Mouse (Mus musculus): ENCODE data around the gene Zfp536. TPM values are rescaled to one million over a fixed set of nuclear protein-coding genes. Genes with fewer than 3 reads are reported as not detected.
"Not testable (repeated sequence)": the region's sequence is repeated elsewhere in the genome, so short reads cannot be mapped to it uniquely, and the experiment has no call there.

The Zfp536 gene
- total RNA-seq, 2 experiments from 2014 or later: 41.8 to 45.8 TPM

GRCm38 (mm10) chr7:37614381-37614780, 159.1 kb downstream of the Zfp536 start:
- DNase-seq (ENCODE audit: low spot score in 2 of 2): no peak

- DNase-seq (ENCODE audit: low spot score in 2 of 2): no peak
Observed at GRCm38 (mm10) chr7:37608556-37608955, 164.9 kb downstream of the Zfp536 start.

DNA sequence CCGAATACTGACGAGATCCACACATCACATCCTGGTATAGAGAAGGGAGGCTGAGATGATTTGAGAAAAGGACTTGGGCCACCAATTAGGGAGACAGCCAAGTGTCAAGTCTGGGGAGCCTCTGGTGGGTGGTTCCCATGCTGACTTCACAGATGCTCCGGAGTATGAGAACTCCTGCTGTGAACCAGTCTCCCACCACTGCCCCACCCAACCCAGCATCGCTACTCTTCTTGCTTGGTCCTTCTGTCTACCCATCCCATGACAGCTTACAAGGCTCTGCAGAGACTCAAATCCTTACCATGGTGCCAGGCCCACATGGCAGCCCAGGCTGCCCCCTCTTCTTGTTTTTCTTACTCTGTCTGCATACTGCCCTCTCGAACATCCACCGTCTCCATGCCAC, 165.5 kb downstream of the Zfp536 start:
- no peak for DNase-seq (ENCODE audit: low spot score in 2 of 2)

DNA sequence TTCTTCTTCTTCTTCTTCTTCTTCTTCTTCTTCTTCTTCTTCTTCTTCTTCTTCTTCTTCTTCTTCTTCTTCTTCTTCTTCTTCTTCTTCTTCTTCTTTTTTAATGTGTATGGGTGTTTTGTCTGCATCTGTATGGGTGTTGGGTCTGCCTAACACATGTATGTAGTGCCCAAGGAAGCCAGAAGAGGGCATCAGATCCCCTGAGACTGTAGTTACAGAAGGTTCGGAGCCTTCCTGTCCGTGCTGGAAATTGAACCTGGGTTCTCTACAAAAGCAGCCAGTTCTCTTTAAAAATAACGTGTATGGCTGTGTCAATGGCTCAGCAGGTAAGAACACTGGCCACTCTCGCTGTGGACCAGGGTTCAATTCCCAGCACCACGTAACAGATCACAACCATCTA, 167.0 kb downstream of the Zfp536 start:
- no peak for DNase-seq (ENCODE audit: low spot score in 2 of 2)

GRCm38 (mm10) chr7:37603525-37603909, 169.9 kb downstream of the Zfp536 start:
- not testable (repeated sequence) for DNase-seq (ENCODE audit: low spot score in 2 of 2)

DNA sequence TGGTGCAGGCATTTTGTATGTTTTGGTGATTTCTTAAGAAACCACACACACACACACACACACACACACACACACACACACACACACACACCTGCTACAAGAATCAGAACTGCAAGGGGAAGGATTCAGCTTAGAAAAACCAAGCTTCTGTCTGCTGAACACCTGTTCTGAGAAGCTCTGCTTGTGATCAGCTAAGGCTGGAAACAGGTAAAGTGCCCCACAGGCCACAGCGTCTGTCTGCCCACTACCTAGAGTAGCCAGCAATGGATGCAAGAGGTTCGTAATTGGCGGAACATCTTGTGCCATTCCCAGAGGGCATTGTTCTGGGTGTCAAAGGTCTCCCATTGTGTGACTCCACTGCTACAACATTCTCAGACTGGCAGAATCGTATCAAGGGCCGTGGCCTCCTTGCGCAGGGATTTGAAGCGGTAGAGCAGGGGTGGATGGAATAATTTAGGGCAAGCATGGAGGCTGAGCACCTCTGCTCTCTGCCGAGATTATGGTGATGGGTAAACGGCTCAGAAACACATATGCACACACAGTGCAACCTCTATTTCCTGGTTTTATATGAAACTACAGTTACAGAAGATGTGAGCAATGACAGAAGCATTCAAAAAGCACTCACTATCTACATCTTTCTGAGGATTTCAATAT, 170.4 kb downstream of the Zfp536 start:
- no peak for DNase-seq (ENCODE audit: low spot score in 2 of 2)

GRCm38 (mm10) chr7:37600318-37600717, 173.1 kb downstream of the Zfp536 start:
- DNase-seq (ENCODE audit: low spot score in 2 of 2): no peak

DNA sequence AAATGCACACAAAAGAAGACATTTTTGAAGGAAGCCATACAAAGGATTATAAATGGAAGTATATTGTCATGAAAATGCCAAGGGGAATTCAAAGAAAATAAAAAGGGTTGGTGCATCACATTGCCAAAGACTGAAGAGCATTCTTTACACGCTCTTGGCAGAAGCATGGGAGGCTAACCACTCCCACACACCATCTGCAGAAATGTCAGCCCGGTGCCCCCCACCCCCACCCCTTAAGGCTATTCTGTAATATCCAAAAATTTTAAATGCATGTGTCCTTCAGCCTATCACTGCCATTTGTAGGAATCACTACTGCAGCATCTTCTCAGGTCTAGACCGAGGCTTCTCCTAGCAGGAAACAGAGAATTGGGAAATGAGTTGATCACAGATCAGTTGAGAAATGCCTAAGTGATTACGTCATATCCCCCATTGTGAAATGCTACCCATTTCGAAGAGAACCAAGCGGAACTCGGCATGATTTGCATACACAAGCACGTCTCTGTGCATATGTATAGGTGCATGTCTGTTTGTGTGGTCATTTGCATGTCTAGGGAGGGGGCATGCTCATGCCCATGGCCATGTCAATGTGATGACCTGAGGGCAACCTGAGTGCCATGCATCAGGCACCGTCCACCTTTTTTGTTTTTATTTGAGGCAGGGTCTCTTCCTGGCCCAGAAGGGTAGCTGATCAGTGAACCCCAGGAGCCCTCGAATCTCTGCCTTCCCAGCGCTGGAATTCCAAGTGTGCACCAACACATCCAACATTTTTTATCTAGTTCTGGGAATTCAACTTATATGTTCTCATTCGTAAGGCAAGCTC, 179.0 kb downstream of the Zfp536 start:
- no peak for DNase-seq (ENCODE audit: low spot score in 2 of 2)

GRCm38 (mm10) chr7:37593566-37593965, 179.9 kb downstream of the Zfp536 start:
- DNase-seq (ENCODE audit: low spot score in 2 of 2): no peak

- DNase-seq (ENCODE audit: low spot score in 2 of 2): no peak
Observed at GRCm38 (mm10) chr7:37586694-37587093, 186.7 kb downstream of the Zfp536 start.

- DNase-seq (ENCODE audit: low spot score in 2 of 2): no peak
Observed at GRCm38 (mm10) chr7:37581262-37581661, 192.2 kb downstream of the Zfp536 start.

GRCm38 (mm10) chr7:37580554-37580953, 192.9 kb downstream of the Zfp536 start:
- no peak for DNase-seq (ENCODE audit: low spot score in 2 of 2)

GRCm38 (mm10) chr7:37572021-37572420, 201.4 kb downstream of the Zfp536 start:
- DNase-seq (ENCODE audit: low spot score in 2 of 2): no peak

GRCm38 (mm10) chr7:37568811-37569500, 204.5 kb downstream of the Zfp536 start:
- no peak for DNase-seq (ENCODE audit: low spot score in 2 of 2)

DNA sequence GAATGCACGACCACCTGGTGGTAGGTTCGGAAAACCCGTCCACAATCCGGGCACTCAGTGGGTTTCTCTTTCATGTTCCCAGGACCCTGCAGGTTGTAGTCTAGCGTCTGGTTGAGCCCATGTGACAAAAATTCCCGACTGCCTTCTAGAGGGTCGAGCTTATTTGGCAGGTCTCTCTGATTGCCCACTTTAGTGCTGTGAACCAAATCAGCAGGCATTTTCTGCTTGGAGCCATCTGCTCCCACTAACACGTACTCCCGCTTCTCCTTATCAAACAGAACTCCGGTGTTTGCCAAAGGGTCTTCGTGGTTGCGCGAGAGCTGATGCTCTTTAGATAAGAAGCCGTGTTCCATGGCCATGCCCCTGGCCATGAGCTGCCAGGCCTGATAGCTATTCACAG, 205.4 kb downstream of the Zfp536 start:
- DNase-seq (ENCODE audit: low spot score in 2 of 2): no peak

GRCm38 (mm10) chr7:37566019-37566418, 207.4 kb downstream of the Zfp536 start:
- no peak for DNase-seq (ENCODE audit: low spot score in 2 of 2)

- no peak for DNase-seq (ENCODE audit: low spot score in 2 of 2)
Observed at GRCm38 (mm10) chr7:37565371-37565770, 208.1 kb downstream of the Zfp536 start.

DNA sequence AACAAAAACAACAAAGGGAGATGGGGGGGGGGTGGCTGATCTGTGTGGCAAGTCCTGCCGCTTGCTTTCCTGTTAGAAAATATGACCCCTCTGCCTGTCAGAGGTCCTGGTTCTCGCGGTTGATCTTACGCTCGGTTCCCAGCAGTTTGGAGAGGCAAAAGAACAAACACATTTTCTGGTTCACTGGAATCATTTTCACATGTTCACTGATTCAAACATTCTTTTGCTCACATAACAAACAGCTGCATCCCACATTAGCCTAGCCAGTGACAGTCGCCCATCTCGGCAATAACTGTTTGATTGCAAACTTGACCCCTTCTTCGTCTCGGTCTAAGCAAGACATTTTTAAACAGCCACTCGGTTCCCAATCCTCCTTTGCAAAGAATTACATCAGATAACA, 208.8 kb downstream of the Zfp536 start:
- no peak for DNase-seq (ENCODE audit: low spot score in 2 of 2)

DNA sequence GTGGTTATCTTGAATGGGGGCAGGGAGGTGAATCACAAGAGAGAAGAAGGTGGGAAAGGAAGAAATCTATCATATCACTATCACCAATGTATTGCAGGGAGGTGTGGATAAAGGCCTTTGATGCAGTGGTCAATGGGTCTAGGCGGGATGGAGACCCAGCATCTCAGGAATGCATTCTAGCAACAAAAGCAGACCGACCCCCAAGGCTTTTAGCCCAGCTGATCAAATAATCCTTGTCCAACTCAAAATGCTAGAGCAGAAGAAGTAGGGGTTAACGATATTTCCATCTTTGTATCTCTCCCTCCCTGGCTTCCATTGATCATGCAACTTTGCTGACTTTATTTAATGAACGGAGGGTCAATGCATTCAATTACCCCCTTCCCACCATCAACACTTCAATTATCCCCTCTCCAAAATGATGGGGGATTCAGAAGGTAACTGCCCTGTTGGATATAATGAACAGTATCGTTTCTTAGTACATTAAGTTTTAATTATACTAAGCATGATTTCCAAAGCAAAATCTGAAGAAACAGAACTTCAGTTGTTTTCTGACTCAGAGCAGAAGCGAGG, 209.5 kb downstream of the Zfp536 start:
- no peak for DNase-seq (ENCODE audit: low spot score in 2 of 2)

- DNase-seq (ENCODE audit: low spot score in 2 of 2): peak in 1 of 2 experiments; percentile 44
Observed at GRCm38 (mm10) chr7:37563171-37563574, 210.3 kb downstream of the Zfp536 start.

- peak in 1 of 2 experiments; percentile 38 for DNase-seq (ENCODE audit: low spot score in 2 of 2)
Observed at GRCm38 (mm10) chr7:37562505-37562904, 210.9 kb downstream of the Zfp536 start.

GRCm38 (mm10) chr7:37560581-37560980, 212.9 kb downstream of the Zfp536 start:
- DNase-seq (ENCODE audit: low spot score in 2 of 2): no peak
